Mouse (Mus musculus) lung, postnatal 4 days (tissue): ENCODE data around the gene Ccdc138.

ENCODE experiments used
- DNase-seq, 2 experiments: peaks; one replicate each; pipeline ENCODE4 v3.0.0; 2021

Ccdc138 gene

GRCm38 (mm10) chr10:58585427-58586223, 87.9 kb downstream of the Ccdc138 start:
- no peak for DNase-seq

- DNase-seq = no peak
Measured at GRCm38 (mm10) chr10:58594486-58594885, 96.7 kb downstream of the Ccdc138 start.

GRCm38 (mm10) chr10:58595197-58595596, 97.4 kb downstream of the Ccdc138 start:
- DNase-seq = no peak

- DNase-seq = no peak
Measured at GRCm38 (mm10) chr10:58595821-58596220, 98.1 kb downstream of the Ccdc138 start.

GRCm38 (mm10) chr10:58600151-58600550, 102.4 kb downstream of the Ccdc138 start:
- DNase-seq = no peak

GRCm38 (mm10) chr10:58600983-58601382, 103.2 kb downstream of the Ccdc138 start:
- DNase-seq = no peak

- no peak for DNase-seq
Measured at GRCm38 (mm10) chr10:58601431-58601901, 103.7 kb downstream of the Ccdc138 start.

GRCm38 (mm10) chr10:58601946-58602345, 104.2 kb downstream of the Ccdc138 start:
- no peak for DNase-seq

- peak; percentile 71 to 81 for DNase-seq
Measured at GRCm38 (mm10) chr10:58604779-58605178, 107.0 kb downstream of the Ccdc138 start.

GRCm38 (mm10) chr10:58606356-58606755, 108.6 kb downstream of the Ccdc138 start:
- no peak for DNase-seq

- DNase-seq = peak in 1 of 2 experiments; percentile 31
Measured at GRCm38 (mm10) chr10:58608858-58609257, 111.1 kb downstream of the Ccdc138 start.

- no peak for DNase-seq
Measured at GRCm38 (mm10) chr10:58610484-58611261, 112.9 kb downstream of the Ccdc138 start.

- no peak for DNase-seq
Measured at GRCm38 (mm10) chr10:58614601-58615000, 116.9 kb downstream of the Ccdc138 start.

- DNase-seq = no peak
Measured at GRCm38 (mm10) chr10:58616565-58616964, 118.8 kb downstream of the Ccdc138 start.

- DNase-seq = peak in 1 of 2 experiments; percentile 41
Measured at GRCm38 (mm10) chr10:58618501-58619216, 120.9 kb downstream of the Ccdc138 start.

GRCm38 (mm10) chr10:58619266-58619665, 121.5 kb downstream of the Ccdc138 start:
- DNase-seq = no peak

- DNase-seq = no peak
Measured at GRCm38 (mm10) chr10:58624848-58625711, 127.3 kb downstream of the Ccdc138 start.
